Mouse (Mus musculus) gastrocnemius, postnatal 14 days (tissue): ENCODE data around the gene Rubcnl. TPM values are rescaled to one million over a fixed set of nuclear protein-coding genes. Genes with fewer than 3 reads are reported as not detected.

Experiments
- DNase-seq: peaks from one replicate; pipeline ENCODE4 v3.0.0; 2021; ENCODE audit warnings: mixed read lengths
- intact Hi-C: fragments of 180-260 bp; cut with DNase I; formaldehyde crosslinking; loops from one replicate; pipeline ENCODE4 v1.15.1; 2025; ENCODE audit warnings: low total_unique reads
- total RNA-seq, 2 experiments: library from RNA; stranded (reverse); gene quantifications; 2 replicates each; pipeline ENCODE4 v1.2.3; 2021

Rubcnl gene
- total RNA-seq, 2 experiments from 2014 or later, result 0.21 to 0.29 TPM

- intact Hi-C loops, result no loop called here
These were observed 48.7 kb downstream of the Rubcnl start for GRCm38 (mm10) chr14:75064520-75064919.

DNA sequence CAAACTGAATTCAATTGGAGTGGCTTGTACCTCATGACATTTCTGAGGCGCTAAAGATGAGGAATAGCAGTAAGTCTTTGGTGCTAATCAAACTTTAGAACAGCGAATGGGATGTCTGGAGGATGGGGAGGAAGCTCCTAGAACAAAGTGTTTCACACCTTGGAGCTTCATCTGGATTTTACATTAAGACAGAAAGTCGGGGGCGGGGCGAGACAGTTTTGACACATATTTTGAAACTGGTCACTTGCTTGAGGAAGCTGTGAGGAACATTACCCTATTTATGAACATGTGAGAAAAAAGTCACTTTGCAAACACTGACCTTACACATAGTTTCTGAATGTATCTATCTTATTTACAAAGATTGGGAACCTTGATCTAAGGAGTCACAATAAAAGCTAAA is 49.4 kb downstream of the Rubcnl start:
- intact Hi-C loops, result no loop called here
- no peak for DNase-seq

More at GRCm38 (mm10) chr14:75064520-75064919, 48.7 kb downstream of the Rubcnl start:
- DNase-seq, result no peak

DNA sequence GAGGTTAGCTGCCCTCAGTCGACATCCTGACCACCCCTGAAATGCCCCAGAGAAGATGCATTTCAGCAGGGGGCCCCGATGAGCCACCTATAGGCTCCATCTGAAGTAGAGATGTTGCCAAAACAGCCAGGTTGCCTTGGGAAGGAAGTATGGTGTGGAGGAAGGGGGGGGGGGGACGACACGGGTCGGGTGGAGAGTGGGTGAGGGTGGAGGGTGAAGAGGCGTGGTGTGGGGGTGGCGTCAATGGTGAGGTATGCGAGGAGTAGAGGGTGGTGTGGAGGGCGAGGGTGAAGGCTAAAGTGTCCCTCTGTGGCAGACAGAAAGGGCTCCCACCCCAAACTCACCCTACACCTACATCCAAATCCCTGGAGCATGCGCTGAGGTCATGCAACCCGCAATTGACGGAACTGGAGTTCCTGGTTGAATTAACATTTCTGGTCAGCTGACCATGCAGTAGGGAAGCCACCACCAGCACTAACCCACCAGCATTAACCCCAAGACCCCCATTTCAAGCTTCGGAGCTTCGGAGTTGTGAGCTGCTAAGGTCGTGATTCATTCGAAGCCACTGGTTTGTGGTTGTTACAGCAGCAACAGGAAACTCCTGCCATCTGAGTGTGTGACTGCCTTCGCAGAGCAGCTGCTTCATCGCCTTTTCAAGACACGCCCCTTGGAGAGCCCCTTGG is 52.7 kb downstream of the Rubcnl start:
- no peak for DNase-seq
- intact Hi-C loops, result no loop called here

DNA sequence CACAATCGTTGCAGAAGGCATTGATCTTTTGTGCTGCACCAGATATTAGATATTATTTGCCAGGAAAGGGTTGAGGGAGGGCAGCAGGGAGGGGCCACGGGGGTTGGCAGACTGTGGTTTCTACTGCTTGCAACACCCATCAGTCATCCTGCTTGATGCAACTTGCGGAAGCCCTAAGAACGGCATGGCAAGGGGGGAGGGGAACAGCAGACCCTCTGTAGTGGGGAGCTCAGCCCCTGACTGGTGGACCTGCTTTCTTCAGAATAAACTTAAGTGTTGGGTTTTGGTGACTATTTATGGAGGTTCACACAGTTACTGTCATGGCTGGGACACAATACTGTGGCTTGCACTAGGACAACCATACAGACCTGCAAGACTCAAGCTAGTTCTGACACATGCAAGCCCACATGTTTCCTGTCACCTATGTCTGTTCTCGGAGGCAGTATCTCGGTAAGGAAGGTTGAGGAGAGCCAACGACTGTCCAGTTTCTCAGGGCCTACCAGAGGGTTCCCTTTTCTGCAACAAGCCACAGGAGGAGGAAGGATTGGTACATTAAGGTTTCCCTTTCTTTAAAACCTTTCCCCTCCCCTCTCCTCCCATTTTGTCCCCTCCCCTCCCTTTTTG is 53.6 kb downstream of the Rubcnl start:
- intact Hi-C loops, result no loop called here
- no peak for DNase-seq

GRCm38 (mm10) chr14:75071091-75071490 is 55.3 kb downstream of the Rubcnl start:
- DNase-seq, result no peak
- intact Hi-C loops, result no loop called here

DNA sequence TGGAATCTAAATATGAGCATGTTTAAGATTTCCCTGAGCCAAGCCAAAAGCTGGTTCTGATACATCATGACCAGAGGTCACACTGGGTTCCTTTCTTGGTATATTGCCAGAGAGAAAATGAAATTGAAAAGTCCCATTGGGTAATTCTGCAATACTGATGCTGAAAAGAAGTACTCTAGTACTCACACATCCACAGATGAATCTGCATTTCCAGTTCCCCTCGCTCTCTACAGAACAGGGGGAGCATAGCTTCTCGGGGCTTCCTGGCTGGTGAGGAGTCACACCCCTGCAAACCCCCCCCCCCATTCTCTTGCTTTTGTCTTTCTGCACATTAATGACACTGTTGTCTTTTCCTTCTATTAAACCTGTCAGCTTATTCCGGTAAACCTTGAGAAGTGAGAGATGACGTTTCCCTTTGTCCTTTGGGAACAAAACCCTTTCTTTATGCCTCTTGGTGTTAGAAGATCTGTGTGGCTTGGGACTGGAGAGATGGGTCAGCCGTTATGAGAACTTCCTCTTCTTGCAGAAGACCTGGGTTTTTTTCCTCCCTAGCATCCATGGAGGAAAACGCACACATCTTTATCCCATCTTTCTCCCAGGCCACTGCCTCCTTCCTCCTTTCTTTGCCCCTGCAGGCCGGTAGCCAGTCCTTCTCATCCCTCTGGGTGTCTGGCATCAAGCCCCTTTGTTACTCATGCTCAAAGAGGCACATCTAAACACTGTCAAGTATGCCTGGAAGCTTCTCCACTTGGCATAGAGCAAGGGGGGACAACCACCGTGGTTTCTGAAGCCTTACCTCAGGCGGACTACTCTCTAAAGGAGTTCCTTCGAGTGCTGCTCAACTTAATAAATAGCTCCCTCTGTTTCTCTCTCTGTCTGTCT is 59.7 kb downstream of the Rubcnl start:
- no peak for DNase-seq
- intact Hi-C loops, result no loop called here

- DNase-seq, result no peak
These were observed 62.1 kb downstream of the Rubcnl start for GRCm38 (mm10) chr14:75077946-75078345.

More at GRCm38 (mm10) chr14:75077946-75078345, 62.1 kb downstream of the Rubcnl start:
- intact Hi-C loops, result no loop called here

Other genes with a start within 250 kb of the Rubcnl start
- gene Lrch1, start 68.2 kb upstream of the Rubcnl start, total RNA-seq, result 1 to 10 TPM; 5.5 to 6.6 TPM
- not detected for gene Lrrc63, start 114.9 kb downstream of the Rubcnl start, total RNA-seq
- gene Lcp1, start 115.1 kb downstream of the Rubcnl start, total RNA-seq, result 1 to 10 TPM; 6.0 to 8.2 TPM
- gene Cpb2, start 226.3 kb downstream of the Rubcnl start, total RNA-seq, result not detected